Mouse (Mus musculus) CH12.LX (cell line): Measurements from ENCODE around the gene Phrf1. TPM values are rescaled to one million over a fixed set of nuclear protein-coding genes. Genes with fewer than 3 reads are reported as not detected.

Experiments used
- DNase-seq: peaks from one replicate; pipeline ENCODE4 v3.0.0-alpha.2; 2013; ENCODE audit errors: extremely low read depth
- H3K27ac ChIP-seq: 2 replicates; pipeline ENCODE4 v1.5.1; 2012; ENCODE audit warnings: low read depth, mild to moderate bottlenecking, control low read depth, moderate library complexity; ENCODE audit not compliant: insufficient read depth
- H3K27me3 ChIP-seq: replicated peaks from 2 replicates; pipeline ENCODE3; 2012; ENCODE audit warnings: inconsistent platforms
- H3K36me3 ChIP-seq, 2 experiments: replicated peaks in 1 of 2; 2 replicates each; pipeline versions ENCODE3 to v1.6.1; 2012; ENCODE audit warnings: inconsistent platforms in 1 of 2, low read length in 1 of 2, mild to moderate bottlenecking in 1 of 2, mixed read lengths in 1 of 2, moderate library complexity in 1 of 2; ENCODE audit not compliant: control insufficient read depth in 1 of 2, insufficient read depth in 1 of 2
- H3K4me1 ChIP-seq, 2 experiments: 2 replicates each; pipeline ENCODE4 v1.6.1; 2012; ENCODE audit warnings: inconsistent platforms in 1 of 2, moderate library complexity in 1 of 2; ENCODE audit not compliant: insufficient read depth in 2 of 2, control insufficient read depth in 1 of 2
- H3K4me2 ChIP-seq: 2 replicates; pipeline ENCODE4 v1.6.1; 2012; ENCODE audit warnings: low read depth, mild to moderate bottlenecking, control low read depth; ENCODE audit not compliant: poor library complexity, insufficient read depth, severe bottlenecking
- H3K4me3 ChIP-seq, 3 experiments: fragments of 150-350 bp in 1 of 3; sonication (generic) in 1 of 3; replicated peaks in 1 of 3; 2 replicates each; pipeline versions ENCODE3 to v1.5.1; 2011 to 2012; ENCODE audit warnings: low read depth in 2 of 3, low read length in 2 of 3, mild to moderate bottlenecking in 2 of 3, moderate library complexity in 2 of 3, control low read depth in 1 of 3, improper control_type of control experiment in 1 of 3, inconsistent platforms in 1 of 3, mixed read lengths in 1 of 3; ENCODE audit not compliant: poor library complexity in 1 of 3
- H3K79me2 ChIP-seq: replicated peaks from 2 replicates; pipeline ENCODE4 v1.6.1; 2012; ENCODE audit warnings: mild to moderate bottlenecking, moderate library complexity; ENCODE audit not compliant: control insufficient read depth, poor library complexity, insufficient read depth, severe bottlenecking; ENCODE audit errors: extremely low read depth
- H3K9ac ChIP-seq: 2 replicates; pipeline ENCODE4 v1.6.1; 2012; ENCODE audit warnings: low read depth, mild to moderate bottlenecking, control low read depth, moderate library complexity; ENCODE audit not compliant: insufficient read depth
- H3K9me3 ChIP-seq: replicated peaks from 2 replicates; pipeline ENCODE3; 2012; ENCODE audit warnings: low read length, inconsistent platforms, mixed read lengths
- ETS1 ChIP-seq: conservative IDR thresholded peaks from 2 replicates; pipeline ENCODE4 v1.6.1; 2012; ENCODE audit warnings: low read depth, mild to moderate bottlenecking, inconsistent platforms, low read length, improper control_type of control experiment, moderate library complexity
- IRF4 ChIP-seq: IDR thresholded peaks from 2 replicates; pipeline ENCODE4 v1.6.1; 2014; ENCODE audit warnings: low read depth, mild to moderate bottlenecking, inconsistent platforms, low read length, improper control_type of control experiment
- JUND ChIP-seq: conservative IDR thresholded peaks from 2 replicates; pipeline ENCODE4 v1.6.1; 2011; ENCODE audit warnings: low read depth, low read length, improper control_type of control experiment
- MAFK ChIP-seq: IDR thresholded peaks from 2 replicates; pipeline ENCODE4 v1.6.1; 2011; ENCODE audit warnings: low read length, improper control_type of control experiment; ENCODE audit not compliant: insufficient replicate concordance
- MAZ ChIP-seq: IDR thresholded peaks from 2 replicates; pipeline ENCODE4 v1.6.1; 2012; ENCODE audit warnings: low read depth, mild to moderate bottlenecking, inconsistent platforms, low read length, improper control_type of control experiment, moderate library complexity
- MEF2A ChIP-seq: IDR thresholded peaks from 2 replicates; pipeline ENCODE4 v1.6.1; 2014; ENCODE audit warnings: low read depth, mild to moderate bottlenecking, inconsistent platforms, low read length, improper control_type of control experiment, borderline replicate concordance
- NELFE ChIP-seq: IDR thresholded peaks from 2 replicates; pipeline ENCODE4 v1.6.1; 2011; ENCODE audit warnings: low read depth, low read length, improper control_type of control experiment
- POLR2A ChIP-seq: IDR thresholded peaks from 2 replicates; pipeline ENCODE4 v1.6.1; 2011; ENCODE audit warnings: low read depth, mild to moderate bottlenecking, improper control_type of control experiment, low read length
- SIN3A ChIP-seq: IDR thresholded peaks from 2 replicates; pipeline ENCODE4 v1.6.1; 2012; ENCODE audit warnings: low read length, improper control_type of control experiment, inconsistent platforms
- TCF12 ChIP-seq: IDR thresholded peaks from 2 replicates; pipeline ENCODE4 v1.6.1; 2014; ENCODE audit warnings: low read depth, mild to moderate bottlenecking, inconsistent platforms, low read length, improper control_type of control experiment
- USF1 ChIP-seq: IDR thresholded peaks from 2 replicates; pipeline ENCODE4 v1.6.1; 2014; ENCODE audit warnings: low read depth, mild to moderate bottlenecking, inconsistent platforms, low read length, improper control_type of control experiment
- ZKSCAN1 ChIP-seq: IDR thresholded peaks from 2 replicates; pipeline ENCODE4 v1.6.1; 2012; ENCODE audit warnings: low read depth, inconsistent platforms, low read length, improper control_type of control experiment, borderline replicate concordance
- ZMIZ1 ChIP-seq: IDR thresholded peaks from 2 replicates; pipeline ENCODE4 v1.6.1; 2012; ENCODE audit warnings: low read depth, mild to moderate bottlenecking, inconsistent platforms, low read length, improper control_type of control experiment
- dilution Hi-C: fragments of 300-500 bp; cut with MboI; formaldehyde crosslinking; loops from 2 replicates; pipeline ENCODE4 v1.14.3; 2020; ENCODE audit warnings: low sequenced_read_pairs; ENCODE audit not compliant: extremely low pct_unique_long_range_greater_than_20kb, extremely low pct_ligation_motif_present
- in situ Hi-C: fragments of 300-500 bp; cut with MboI; formaldehyde crosslinking; loops from 3 replicates; pipeline ENCODE4 v1.14.3; 2019; ENCODE audit warnings: low sequenced_read_pairs, low pct_ligation_motif_present, low pct_unique_long_range_greater_than_20kb, mixed read lengths
- polyA plus RNA-seq: library from polyadenylated mRNA; unstranded; fragments of >175 nt; gene quantifications from 2 replicates; pipeline ENCODE4 v1.2.1, GENCODE M21; 2012; ENCODE audit warnings: low read depth; ENCODE audit not compliant: insufficient read length
- total RNA-seq, 2 experiments: library from RNA; depleted of rRNA; stranded (reverse); fragments of 300-350 nt in 1 of 2; fragments of >200 nt in 1 of 2; gene quantifications; 2 replicates each; pipeline ENCODE4 v1.2.3; 2012 to 2014

Phrf1 gene
- total and polyA plus RNA-seq, 3 experiments = 22.4 to 59.2 (median 52.5) TPM

- Histone ChIP-seq H3K9ac (no peak overlapping the region), H3K79me2 (no peaks in the 10 kb centered on the region), H3K9me3 (no peaks in the 10 kb centered on the region), H3K36me3 (no peaks in the 10 kb centered on the region), H3K27me3 (no peaks in the 10 kb centered on the region), H3K4me1 (peaks cover 0 to 3% of the 10 kb centered on the region in 2 experiments; a peak in 1 of 4 replicates), H3K4me3 (no peak overlapping the region), H3K27ac (no peak overlapping the region), H3K4me2 (no peak overlapping the region)
- DNase-seq = no peak
- no peak for TF ChIP-seq POLR2A
- no peak for TF ChIP-seq MEF2A
- no peak for TF ChIP-seq JUND
- TF ChIP-seq SIN3A = no peak
- dilution Hi-C loops = no loop called here
- in situ Hi-C loops = no loop called here
Measured at GRCm38 (mm10) chr7:141288042-141288441, 59.5 kb downstream of the Phrf1 start.

GRCm38 (mm10) chr7:141291921-141292582 lies 63.5 kb downstream of the Phrf1 start, which contains the start of gene Drd4:
Gene Drd4 (plus strand): TSS chr7:141292006.
- Histone ChIP-seq H3K4me3 (no peak within 1 kb of the TSS), H3K9ac (no peak within 1 kb of the TSS), H3K27ac (no peak within 1 kb of the TSS), H3K79me2 (no peaks in the 10 kb centered on the region), H3K36me3 (peaks cover 3% of the 10 kb centered on the region in 2 experiments), H3K9me3 (no peaks in the 10 kb centered on the region), H3K27me3 (no peaks in the 10 kb centered on the region), H3K4me2 (no peak within 1 kb of the TSS), H3K4me1 (peaks cover 3 to 5% of the 10 kb centered on the region in 2 experiments; a peak in 2 of 4 replicates)
- in situ Hi-C loops (no loop called here), dilution Hi-C loops (no loop called here)
- TF ChIP-seq ZMIZ1 (no peak), ETS1 (no peak), MAFK (no peak), NELFE (no peak), TCF12 (no peak), ZKSCAN1 (no peak)
- DNase-seq = no peak

GRCm38 (mm10) chr7:141292583-141293388 lies 64.2 kb downstream of the Phrf1 start:
- in situ Hi-C loops (no loop called here), dilution Hi-C loops (no loop called here)
- H3K27me3 ChIP-seq = no peaks in the 10 kb centered on the region
- H3K9ac ChIP-seq = no peak overlapping the region
- no peak for DNase-seq
- no peak overlapping the region for H3K4me3 ChIP-seq
- H3K79me2 ChIP-seq = no peaks in the 10 kb centered on the region
- H3K4me1 ChIP-seq = peaks cover 3 to 5% of the 10 kb centered on the region in 2 experiments; a peak in 2 of 4 replicates
- TF ChIP-seq MAZ = no peak
- TF ChIP-seq USF1 = no peak
- TF ChIP-seq IRF4 = no peak
- H3K9me3 ChIP-seq = no peaks in the 10 kb centered on the region
- peaks cover 6 to 11% of the 10 kb centered on the region in 2 experiments for H3K36me3 ChIP-seq
- H3K4me2 ChIP-seq = no peak overlapping the region
- no peak overlapping the region for H3K27ac ChIP-seq
